Mouse (Mus musculus) 3134 (cell line): ENCODE measurements around the gene Gm10643.
A peak's percentile ranks its signal among the peaks of the same experiment; 100 is the strongest.

Source experiments
- DNase-seq: peaks from one replicate; pipeline ENCODE4 v3.0.0-alpha.2; 2011; ENCODE audit warnings: low spot score; ENCODE audit not compliant: insufficient read length; ENCODE audit errors: extremely low read depth

Gm10643 gene

DNA sequence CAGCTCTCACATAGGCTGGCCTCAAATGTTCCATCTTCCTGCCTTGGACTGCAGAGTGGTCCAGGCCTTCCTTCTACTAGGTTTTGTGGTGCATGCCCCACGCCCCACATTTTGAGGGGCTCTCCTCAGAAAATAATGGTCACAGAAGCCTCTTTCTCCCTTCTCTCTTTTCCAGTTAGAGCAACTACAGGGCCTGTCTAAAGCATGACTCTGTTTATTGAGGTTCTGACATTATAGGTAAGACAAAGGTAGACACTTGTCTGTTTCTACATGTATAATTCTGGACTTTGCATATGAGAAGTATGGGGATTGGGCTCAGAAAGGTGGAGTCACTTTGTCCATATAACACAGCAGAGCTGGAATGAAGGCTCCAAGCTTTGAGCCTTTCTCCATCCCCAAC lies at the start of gene Gm10643:
Gene Gm10643, minus strand, starts transcription at position 101 of the 400 bp plus-strand sequence.
- no peak for DNase-seq

DNA sequence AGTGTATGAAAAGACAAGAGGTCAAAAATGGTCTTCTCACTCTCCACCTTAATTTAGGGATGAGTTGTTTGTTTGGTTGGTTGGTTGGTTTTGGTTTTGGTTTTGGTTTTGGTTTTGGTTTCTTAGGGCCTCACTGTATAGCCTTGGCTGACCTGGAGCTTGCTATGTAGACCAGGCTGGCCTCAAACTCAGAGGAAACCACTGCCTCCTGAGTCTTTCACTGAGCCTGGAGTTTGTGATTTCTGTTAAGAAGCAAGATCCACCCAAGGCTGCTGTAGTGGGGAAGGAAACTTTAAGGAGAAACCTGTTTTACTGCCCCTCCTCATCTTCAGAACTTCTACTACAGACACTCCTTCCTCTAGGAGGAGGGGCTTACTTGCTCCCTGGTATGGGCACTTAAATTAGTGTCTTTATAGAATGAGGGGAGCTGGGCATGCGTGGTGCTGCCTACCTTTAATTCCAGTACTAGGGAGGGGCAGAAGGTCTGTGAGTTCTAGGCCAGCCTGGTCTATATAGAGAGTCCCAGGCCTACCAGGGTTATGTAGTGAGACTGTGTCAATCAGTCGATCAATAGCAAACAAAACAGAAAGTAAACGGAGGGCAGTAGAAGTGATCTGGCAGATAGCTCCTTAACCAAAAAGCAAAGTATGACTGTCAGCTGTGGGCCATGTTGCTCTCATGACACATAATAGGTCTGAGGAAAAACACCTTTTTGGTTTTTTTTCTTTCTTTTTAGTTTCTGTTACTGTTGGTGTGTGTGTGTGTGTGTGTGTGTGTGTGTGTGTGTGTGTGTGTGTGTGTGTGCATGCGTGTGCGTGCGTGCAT lies 41.5 kb upstream of the Gm10643 start:
- no peak for DNase-seq

DNA sequence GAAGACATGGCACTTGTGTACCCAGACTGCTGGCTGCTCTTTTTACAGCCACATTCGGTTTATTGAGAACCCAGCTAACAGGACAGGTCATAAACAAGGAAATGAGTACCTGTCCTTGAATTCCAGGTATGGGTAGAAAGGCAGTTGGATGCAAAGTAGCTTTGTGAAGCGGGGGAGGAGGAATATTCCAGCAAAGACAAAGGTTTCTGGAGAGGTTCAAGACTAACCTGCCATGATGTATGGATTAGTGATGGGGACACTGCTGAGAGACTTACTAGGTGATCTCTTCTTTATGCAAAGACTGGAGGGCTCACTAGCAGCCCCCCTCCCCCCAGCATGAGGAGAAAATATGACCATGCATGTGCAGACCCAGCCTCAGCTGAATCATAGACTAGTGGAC lies 40.7 kb upstream of the Gm10643 start:
- no peak for DNase-seq

DNA sequence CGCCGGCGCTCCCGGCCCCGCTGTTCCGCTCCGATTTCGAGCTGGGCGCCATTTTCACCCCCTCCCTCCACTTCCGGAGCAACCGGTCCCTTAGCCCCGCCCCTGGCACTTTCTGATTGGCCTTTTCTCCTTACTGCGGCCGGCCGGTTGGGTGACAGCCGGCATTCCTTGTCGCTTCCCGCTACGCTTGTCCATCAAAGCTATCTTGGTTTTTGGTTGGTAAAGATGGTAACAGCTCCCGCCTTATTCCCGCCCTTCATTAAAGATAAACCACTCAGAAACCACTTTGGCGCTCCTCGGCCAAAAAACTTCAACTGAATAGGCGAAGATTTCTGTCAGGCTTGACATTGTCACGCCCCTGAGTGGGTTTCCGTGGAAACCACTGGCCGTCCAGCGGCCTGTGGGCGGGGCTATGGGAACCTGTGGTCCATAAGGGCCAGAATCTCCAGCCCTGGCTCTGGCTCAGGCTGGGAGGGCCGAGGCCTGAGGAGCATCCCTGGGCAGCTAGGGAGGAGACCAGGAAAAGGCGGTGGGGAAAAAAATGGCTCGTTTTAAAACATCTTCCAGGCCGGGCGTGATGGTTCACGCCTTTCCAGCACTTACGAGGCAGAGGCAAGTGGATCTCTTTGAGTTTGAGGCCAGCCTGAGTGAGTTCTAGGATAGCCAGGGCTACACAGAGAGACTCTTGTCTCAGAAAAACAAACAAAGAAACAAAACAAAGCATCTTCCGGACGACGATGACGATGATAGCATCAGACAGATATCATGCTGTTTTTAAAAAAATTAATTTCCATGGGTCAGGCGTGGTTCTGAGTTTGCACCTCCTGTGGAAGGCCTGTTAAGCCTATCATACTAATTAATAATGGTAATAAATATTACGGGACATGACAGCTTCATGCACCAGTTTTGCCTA lies 40.0 kb upstream of the Gm10643 start, which contains the start of gene Dcaf15:
Gene Dcaf15, minus strand, starts transcription at position 72 of the 913 bp plus-strand sequence.
- DNase-seq, result peak; percentile 97

- peak; percentile 63 for DNase-seq
These were observed 39.3 kb upstream of the Gm10643 start for GRCm38 (mm10) chr8:84104221-84104620.

GRCm38 (mm10) chr8:84103601-84104000 lies 38.7 kb upstream of the Gm10643 start:
- DNase-seq, result no peak

- no peak for DNase-seq
These were observed 36.7 kb upstream of the Gm10643 start for GRCm38 (mm10) chr8:84101476-84102270.

GRCm38 (mm10) chr8:84098376-84098775 lies 33.4 kb upstream of the Gm10643 start:
- no peak for DNase-seq

DNA sequence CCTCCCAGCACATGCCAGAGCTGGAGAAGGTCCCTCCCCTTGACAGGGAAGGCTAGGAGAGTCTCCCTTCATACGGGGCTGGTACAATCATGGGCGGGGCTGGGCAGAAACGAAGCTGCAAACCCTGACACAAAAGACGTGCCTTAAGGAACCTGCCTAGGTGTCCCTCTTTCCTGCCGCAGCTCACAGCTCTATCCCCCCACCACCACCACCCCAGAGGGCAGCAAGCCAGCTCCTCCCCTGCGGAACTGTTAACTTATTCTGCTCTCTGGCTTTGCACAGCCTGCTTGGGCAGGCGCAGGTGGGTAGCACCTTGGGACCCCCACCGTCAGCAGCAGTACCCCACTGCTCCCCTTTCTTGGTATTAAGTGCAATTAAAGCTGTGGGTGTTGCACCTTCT lies 31.1 kb upstream of the Gm10643 start:
- DNase-seq, result no peak

- no peak for DNase-seq
These were observed 25.6 kb upstream of the Gm10643 start for GRCm38 (mm10) chr8:84090585-84090984.

DNA sequence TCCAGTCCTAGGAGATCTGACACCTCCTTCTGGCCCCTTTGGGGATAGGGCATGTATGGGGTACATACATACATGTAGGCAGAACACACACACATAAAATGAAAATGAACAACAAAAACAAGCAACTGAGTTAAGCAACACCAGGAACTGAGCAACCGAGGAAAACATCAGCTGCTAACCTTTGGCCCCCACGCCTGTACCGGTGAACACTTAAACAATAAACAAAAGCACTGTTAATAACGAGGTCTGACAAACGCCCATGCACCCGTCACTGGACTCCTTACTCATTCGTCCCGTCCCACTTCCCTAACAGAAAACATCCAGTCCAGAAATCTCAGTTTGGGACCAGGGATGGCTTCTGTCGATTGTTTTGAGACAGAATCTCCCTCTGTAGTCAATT lies 24.3 kb upstream of the Gm10643 start:
- DNase-seq, result no peak

DNA sequence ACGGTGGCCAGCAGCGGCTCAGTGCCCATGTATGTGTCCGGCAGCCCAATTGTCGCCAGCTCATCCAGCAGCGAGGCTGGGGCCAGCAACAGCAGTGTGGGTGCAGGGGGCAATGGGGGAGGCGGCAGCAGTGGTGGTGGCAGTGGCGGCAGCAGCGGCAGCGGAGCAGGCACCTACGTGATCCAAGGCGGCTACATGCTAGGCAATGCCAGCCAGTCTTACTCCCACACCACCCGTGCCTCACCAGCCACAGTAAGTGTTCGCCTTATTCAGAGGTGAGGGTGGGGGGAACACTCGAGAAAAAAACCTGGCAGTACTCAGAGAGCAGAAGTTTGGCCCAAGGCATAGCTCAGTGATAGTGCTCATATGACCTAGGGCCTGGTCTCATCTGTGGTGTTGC lies 22.9 kb upstream of the Gm10643 start:
- no peak for DNase-seq

DNA sequence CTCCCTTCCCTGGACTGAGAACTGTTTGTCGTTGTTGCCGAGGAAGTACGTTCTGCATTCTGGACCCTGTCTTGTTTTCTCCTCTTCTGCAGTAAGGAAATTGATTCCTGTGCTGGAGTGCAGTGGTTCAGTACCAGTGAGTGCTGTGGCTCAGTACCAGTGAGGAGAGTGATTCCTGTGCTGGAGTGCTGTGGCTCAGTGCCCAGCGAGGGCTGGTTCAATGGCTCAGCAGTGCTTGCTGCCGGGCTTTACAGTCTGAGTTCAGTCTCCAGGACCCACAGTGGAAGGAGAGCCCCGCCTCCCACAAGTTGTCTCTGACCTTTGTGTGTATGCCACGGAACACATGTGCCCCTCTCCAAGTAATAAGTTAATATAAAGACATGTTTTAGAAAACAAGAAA lies 22.2 kb upstream of the Gm10643 start:
- DNase-seq, result no peak

GRCm38 (mm10) chr8:84084341-84085115 lies 19.6 kb upstream of the Gm10643 start:
- no peak for DNase-seq

- DNase-seq, result no peak
These were observed 18.9 kb upstream of the Gm10643 start for GRCm38 (mm10) chr8:84083829-84084241.

- no peak for DNase-seq
These were observed 14.3 kb upstream of the Gm10643 start for GRCm38 (mm10) chr8:84079206-84079605.

DNA sequence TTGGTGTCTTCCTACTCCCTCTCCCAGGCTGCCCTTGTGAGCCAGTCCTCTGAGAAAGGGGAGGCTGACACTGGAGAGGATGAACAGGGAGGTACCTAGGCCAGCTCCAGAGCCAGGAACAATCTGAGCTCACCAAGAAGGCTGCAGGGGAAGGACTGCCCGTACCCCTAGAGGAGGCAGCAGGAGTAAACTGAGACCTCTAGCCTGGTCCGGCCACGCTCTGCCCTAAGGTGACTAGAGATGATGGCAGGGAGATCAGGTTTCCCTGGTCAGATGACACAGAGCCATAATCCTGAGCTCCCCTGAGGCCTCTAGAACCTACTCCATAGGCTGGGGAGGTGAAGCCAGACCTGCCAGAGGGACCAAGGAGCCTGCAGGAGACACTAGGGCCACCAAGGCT lies 11.9 kb upstream of the Gm10643 start:
- DNase-seq, result no peak

DNA sequence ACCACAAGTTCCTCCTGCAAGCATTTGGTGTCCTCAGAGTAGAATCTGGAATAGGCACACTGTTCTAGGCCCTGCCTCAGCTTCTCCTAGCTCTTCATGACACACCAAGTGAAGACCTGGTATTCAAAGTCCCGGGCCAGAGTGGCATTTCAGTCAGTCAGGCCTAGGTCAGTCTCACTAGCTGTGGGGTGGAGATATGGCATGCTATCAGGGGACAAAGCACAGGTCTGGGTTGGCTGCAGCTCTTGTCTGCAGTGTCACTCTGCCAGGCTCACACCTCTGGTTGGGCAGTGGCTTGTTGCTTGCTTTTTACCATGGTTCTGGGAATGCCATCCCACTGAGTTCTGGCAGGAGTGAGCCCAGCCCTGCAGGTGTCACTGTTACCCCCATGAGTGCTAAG lies 11.5 kb upstream of the Gm10643 start:
- no peak for DNase-seq

- no peak for DNase-seq
These were observed 8.5 kb upstream of the Gm10643 start for GRCm38 (mm10) chr8:84073230-84073976.
